Mouse (Mus musculus) hindbrain, postnatal 0 days (tissue): ENCODE measurements around the gene Masp1. TPM values are rescaled to one million over a fixed set of nuclear protein-coding genes. Genes with fewer than 3 reads are reported as not detected.

ENCODE experiments used
- ATAC-seq: fragments of 200-750 bp; cut with Nextera tagmentation; 2 replicates; pipeline ENCODE4 v1.8.0; 2017; ENCODE audit warnings: mild to moderate bottlenecking, moderate TSS enrichment, moderate library complexity
- DNase-seq: peaks from one replicate; pipeline ENCODE4 v3.0.0-alpha.2; 2015; ENCODE audit warnings: low spot score
- H3K27ac ChIP-seq: fragments of 300-500 bp; sonication (generic); 2 replicates; pipeline ENCODE4 v1.5.1; 2014; ENCODE audit warnings: mild to moderate bottlenecking
- H3K27me3 ChIP-seq: fragments of 300-500 bp; sonication (generic); 2 replicates; pipeline ENCODE4 v1.6.1; 2014; ENCODE audit warnings: low read length, mixed read lengths; ENCODE audit not compliant: insufficient read depth
- H3K36me3 ChIP-seq: fragments of 300-500 bp; sonication (generic); 2 replicates; pipeline ENCODE4 v1.6.1; 2014; ENCODE audit warnings: low read length, mixed read lengths; ENCODE audit not compliant: insufficient read depth
- H3K4me1 ChIP-seq: fragments of 300-500 bp; sonication (generic); 2 replicates; pipeline ENCODE4 v1.6.1; 2014; ENCODE audit warnings: antibody characterized with exemption, low read length, mixed read lengths; ENCODE audit not compliant: insufficient read depth
- H3K4me2 ChIP-seq: fragments of 300-500 bp; sonication (generic); 2 replicates; pipeline ENCODE4 v1.6.1; 2014; ENCODE audit warnings: low read depth, mild to moderate bottlenecking, low read length, moderate library complexity, mixed read lengths
- H3K4me3 ChIP-seq: fragments of 300-500 bp; sonication (generic); 2 replicates; pipeline ENCODE4 v1.5.1; 2014; ENCODE audit warnings: low read length
- H3K9ac ChIP-seq: fragments of 300-500 bp; sonication (generic); replicated peaks from 2 replicates; pipeline ENCODE4 v1.6.1; 2014; ENCODE audit warnings: mild to moderate bottlenecking, low read length, moderate library complexity, mixed read lengths
- H3K9me3 ChIP-seq: fragments of 300-500 bp; sonication (generic); 2 replicates; pipeline ENCODE4 v1.6.1; 2016; ENCODE audit warnings: low read length, mixed read lengths
- CTCF ChIP-seq: IDR thresholded peaks from 2 replicates; pipeline ENCODE4 v1.5.1; 2016; ENCODE audit warnings: antibody characterized with exemption, control low read depth, low read depth
- WGBS: fragments of 180-500 bp; shearing (Covaris S2); extraction: QIAGEN DNeasy Blood & Tissue Kit; methylation state at CpG from one replicate; pipeline ENCODE4 v1.1.7; 2014; 5-methylcytosine and 5-hydroxymethylcytosine counted together
- polyA plus RNA-seq: library from polyadenylated mRNA; unstranded; fragments of >200 nt; fragmentation: Nextera tagmentation; extraction: Ambion mirVana; gene quantifications from 2 replicates; pipeline ENCODE4 v1.2.1, GENCODE M21; 2015
- total RNA-seq: library from RNA; depleted of rRNA; stranded (reverse); fragments of >200 nt; gene quantifications from 2 replicates; pipeline ENCODE4 v1.2.3, GENCODE M21; 2014

The Masp1 gene
- total and polyA plus RNA-seq, 2 experiments from 2014 or later, result 21.9 to 34.8 TPM

DNA sequence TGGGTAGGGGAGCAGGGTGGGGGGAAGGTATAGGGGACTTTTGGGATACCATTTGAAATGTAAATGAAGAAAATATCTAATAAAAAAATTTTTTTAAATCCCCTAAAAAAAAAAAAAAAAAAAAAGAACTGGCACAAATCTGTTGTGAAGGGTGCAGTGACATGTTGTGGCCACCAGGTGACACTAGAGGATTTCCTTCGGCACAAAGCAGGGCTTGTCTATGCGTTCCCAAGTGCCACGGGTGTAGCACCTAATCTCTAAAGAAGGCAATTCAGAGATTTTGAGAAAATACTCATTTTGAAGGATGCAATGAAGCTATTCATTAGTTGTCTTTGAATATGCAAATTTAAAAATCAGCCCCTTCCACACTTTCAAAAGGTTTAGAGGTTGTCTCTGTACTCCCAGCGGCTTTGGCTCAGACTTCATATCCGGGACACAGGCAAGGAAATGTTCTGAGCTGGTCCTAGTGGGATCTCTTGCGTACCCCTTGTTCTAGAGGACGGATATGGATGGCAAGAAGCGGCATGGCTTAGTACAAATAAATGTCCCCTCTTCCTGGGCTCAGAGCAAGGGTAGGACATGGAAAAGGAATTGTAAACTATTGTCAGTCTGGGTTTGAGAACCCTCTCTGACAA is 29.8 kb upstream of the Masp1 start:
- WGBS, result 41% methylated on average over 8 of the region's 8 CpGs
- H3K4me3 ChIP-seq, result no peak overlapping the region
- H3K4me2 ChIP-seq, result no peak overlapping the region
- TF ChIP-seq CTCF, result peak; percentile 92
- ATAC-seq (peak; percentile 79), DNase-seq (peak; percentile 91)
- H3K9me3 ChIP-seq, result no peaks in the 10 kb centered on the region
- H3K27ac ChIP-seq, result no peak overlapping the region
- no peaks in the 10 kb centered on the region; the same call in 1 of the 2 replicates for H3K4me1 ChIP-seq
- no peak overlapping the region for H3K9ac ChIP-seq
- H3K27me3 ChIP-seq, result no peaks in the 10 kb centered on the region
- no peaks in the 10 kb centered on the region for H3K36me3 ChIP-seq

DNA sequence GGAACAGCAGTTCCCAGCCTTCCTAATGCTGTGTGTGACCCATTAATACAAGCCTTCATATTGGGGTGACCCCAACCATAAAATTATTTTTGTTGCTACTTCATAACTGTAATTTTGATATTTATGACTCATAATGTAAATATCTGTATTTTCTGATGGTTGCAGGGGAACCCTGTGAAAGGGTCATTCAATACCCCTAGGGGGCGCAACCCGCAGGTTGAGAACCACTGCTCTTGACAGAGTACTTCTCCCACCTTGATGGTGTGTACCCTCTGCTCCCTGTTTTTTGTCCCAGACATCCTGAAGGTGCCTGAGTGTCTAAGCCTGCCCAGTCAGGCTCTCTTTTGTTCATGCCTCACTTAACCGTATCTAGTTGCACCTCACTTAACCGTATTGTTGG is 27.2 kb upstream of the Masp1 start:
- peak; percentile 30; the same call in 1 of the 2 replicates for TF ChIP-seq CTCF
- no peaks in the 10 kb centered on the region; the same call in 1 of the 2 replicates for H3K4me1 ChIP-seq
- H3K4me3 ChIP-seq, result no peak overlapping the region
- no peaks in the 10 kb centered on the region for H3K36me3 ChIP-seq
- DNase-seq, result no peak
- no peak overlapping the region for H3K4me2 ChIP-seq
- ATAC-seq, result no peak
- H3K27ac ChIP-seq, result no peak overlapping the region
- H3K27me3 ChIP-seq, result no peaks in the 10 kb centered on the region
- no peak overlapping the region for H3K9ac ChIP-seq
- WGBS, result 91% methylated on average over 4 of the region's 4 CpGs
- H3K9me3 ChIP-seq, result no peaks in the 10 kb centered on the region

DNA sequence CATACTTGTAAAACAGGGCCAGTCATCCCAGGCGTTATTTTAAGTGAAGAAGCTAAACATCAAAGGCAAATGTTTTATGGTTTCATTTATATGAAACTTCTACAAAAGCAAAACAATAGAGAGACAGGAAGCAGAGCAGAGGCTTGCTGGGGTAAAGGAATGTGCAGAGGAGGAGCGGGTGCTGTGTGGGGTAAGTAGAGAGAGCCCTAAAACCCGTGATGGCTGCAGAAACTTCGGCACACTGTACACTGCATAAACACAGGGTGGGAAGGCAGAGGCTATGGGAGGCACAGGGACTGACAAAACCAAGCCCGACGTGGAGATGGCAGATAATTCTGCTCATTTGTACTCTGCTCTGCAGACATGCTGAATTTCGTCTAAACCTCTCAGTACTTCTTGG is 23.7 kb upstream of the Masp1 start:
- Histone ChIP-seq H3K27ac (no peak overlapping the region), H3K4me1 (no peaks in the 10 kb centered on the region), H3K9ac (no peak overlapping the region), H3K27me3 (no peaks in the 10 kb centered on the region), H3K36me3 (no peaks in the 10 kb centered on the region), H3K4me2 (no peak overlapping the region), H3K9me3 (no peaks in the 10 kb centered on the region), H3K4me3 (no peak overlapping the region)
- no peak for DNase-seq
- no peak for ATAC-seq
- 61% methylated on average over 7 of the region's 7 CpGs for WGBS
- no peak for TF ChIP-seq CTCF

DNA sequence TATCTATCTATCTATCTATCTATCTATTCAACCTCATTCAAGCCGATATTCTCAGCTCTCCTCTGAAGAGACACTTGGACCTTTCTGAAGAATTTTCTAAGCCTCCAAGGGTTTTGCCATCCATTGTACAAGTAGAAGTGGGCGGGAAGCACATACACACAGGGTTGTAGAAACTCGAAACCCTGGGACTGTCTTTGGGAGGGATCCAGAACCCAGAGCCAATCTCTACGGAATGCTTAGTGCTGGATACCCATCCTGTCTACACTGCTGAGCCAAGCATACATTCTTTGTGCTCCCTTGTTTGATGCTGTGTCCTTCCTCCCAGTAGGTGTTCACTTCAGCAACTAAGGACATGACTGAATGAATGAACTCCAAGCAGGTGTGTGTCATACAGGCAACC is 22.3 kb upstream of the Masp1 start:
- no peak for DNase-seq
- ATAC-seq, result no peak
- no peaks in the 10 kb centered on the region for H3K9me3 ChIP-seq
- no peak overlapping the region for H3K4me2 ChIP-seq
- H3K27me3 ChIP-seq, result no peaks in the 10 kb centered on the region
- no peak overlapping the region for H3K4me3 ChIP-seq
- no peak overlapping the region for H3K9ac ChIP-seq
- no peaks in the 10 kb centered on the region for H3K36me3 ChIP-seq
- TF ChIP-seq CTCF, result no peak
- 60% methylated on average over 4 of the region's 4 CpGs for WGBS
- H3K27ac ChIP-seq, result no peak overlapping the region
- H3K4me1 ChIP-seq, result no peaks in the 10 kb centered on the region

DNA sequence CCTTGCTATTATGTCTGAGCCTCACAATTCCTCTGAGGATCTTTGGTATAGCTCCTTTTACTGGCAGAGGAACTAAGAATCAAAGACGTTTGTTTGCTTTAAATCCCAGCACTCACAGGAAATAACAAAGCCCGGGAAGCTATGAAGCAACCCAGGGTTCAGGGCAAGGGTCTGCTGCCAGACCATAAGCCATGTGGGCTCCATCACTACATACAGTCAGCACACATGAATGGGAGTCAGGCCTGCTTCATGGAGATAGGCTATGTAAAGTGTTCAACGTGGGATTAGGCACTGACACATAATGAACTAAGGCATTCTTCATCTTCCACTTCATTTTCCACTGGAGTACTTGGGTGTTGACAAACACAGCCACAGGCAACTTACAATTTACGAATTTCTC is 20.4 kb upstream of the Masp1 start:
- Histone ChIP-seq H3K27ac (no peak overlapping the region), H3K27me3 (no peaks in the 10 kb centered on the region), H3K4me2 (no peak overlapping the region), H3K9ac (no peak overlapping the region), H3K4me1 (no peaks in the 10 kb centered on the region), H3K4me3 (no peak overlapping the region), H3K36me3 (no peaks in the 10 kb centered on the region), H3K9me3 (no peaks in the 10 kb centered on the region)
- 65% methylated on average over 4 of the region's 4 CpGs for WGBS
- DNase-seq (no peak), ATAC-seq (no peak)
- no peak for TF ChIP-seq CTCF

DNA sequence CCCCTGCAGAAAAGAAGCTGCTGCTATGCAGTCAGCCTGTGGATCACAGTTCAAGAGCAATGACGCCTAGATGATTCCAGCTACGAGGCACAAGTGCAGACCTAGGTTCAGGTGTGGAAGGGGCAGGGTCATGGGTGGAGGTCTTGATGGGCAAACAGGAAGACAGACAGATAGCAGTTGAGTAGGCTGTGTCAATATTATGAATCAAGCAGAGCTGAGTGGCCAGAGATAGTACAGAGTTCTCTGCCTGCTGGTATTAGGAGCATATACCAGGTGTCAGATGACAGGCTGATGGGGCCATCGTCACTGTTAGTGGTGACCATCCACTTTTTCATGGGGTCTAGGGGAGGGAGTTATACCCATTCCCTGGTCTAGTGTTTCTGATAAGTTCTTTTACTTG is 13.1 kb upstream of the Masp1 start:
- 86% methylated on average over 3 of the region's 3 CpGs for WGBS
- Histone ChIP-seq H3K9me3 (no peaks in the 10 kb centered on the region), H3K27me3 (no peaks in the 10 kb centered on the region), H3K36me3 (no peaks in the 10 kb centered on the region), H3K4me3 (no peak overlapping the region), H3K4me1 (no peaks in the 10 kb centered on the region), H3K4me2 (no peak overlapping the region), H3K27ac (no peak overlapping the region), H3K9ac (no peak overlapping the region)
- TF ChIP-seq CTCF, result no peak
- DNase-seq, result no peak
- no peak for ATAC-seq

DNA sequence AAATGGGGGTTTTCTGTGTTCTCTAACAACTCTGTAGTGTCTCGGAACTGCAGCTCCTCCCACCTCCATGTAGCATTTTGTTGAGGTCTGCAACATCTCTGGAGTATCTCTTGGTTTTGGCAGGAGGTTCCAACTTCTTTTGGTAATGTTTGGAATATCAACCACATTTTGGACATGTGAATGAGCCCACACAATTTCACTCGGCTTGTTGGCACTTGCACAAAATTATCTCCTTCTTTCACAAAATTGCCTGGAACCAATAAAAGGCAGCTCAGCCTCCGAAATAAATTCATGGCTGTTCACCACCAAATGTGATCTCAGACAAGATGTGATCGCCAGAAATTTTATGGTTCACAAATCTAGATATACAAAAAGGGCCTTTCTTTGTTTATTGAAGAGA is 8.6 kb upstream of the Masp1 start:
- no peaks in the 10 kb centered on the region for H3K36me3 ChIP-seq
- H3K4me2 ChIP-seq, result no peak overlapping the region
- H3K9ac ChIP-seq, result no peak overlapping the region
- H3K4me3 ChIP-seq, result no peak overlapping the region
- DNase-seq (no peak), ATAC-seq (no peak)
- 68% methylated on average over 4 of the region's 4 CpGs for WGBS
- TF ChIP-seq CTCF, result no peak
- H3K27me3 ChIP-seq, result no peaks in the 10 kb centered on the region
- no peak overlapping the region for H3K27ac ChIP-seq
- H3K9me3 ChIP-seq, result no peaks in the 10 kb centered on the region
- no peaks in the 10 kb centered on the region for H3K4me1 ChIP-seq
